Mouse (Mus musculus) cerebellum, adult 9-11 months (tissue): ENCODE data around the gene 1700018B08Rik.

Experiments used
- DNase-seq: peaks from one replicate; pipeline ENCODE4 v3.0.0; 2022

Gene 1700018B08Rik

DNA sequence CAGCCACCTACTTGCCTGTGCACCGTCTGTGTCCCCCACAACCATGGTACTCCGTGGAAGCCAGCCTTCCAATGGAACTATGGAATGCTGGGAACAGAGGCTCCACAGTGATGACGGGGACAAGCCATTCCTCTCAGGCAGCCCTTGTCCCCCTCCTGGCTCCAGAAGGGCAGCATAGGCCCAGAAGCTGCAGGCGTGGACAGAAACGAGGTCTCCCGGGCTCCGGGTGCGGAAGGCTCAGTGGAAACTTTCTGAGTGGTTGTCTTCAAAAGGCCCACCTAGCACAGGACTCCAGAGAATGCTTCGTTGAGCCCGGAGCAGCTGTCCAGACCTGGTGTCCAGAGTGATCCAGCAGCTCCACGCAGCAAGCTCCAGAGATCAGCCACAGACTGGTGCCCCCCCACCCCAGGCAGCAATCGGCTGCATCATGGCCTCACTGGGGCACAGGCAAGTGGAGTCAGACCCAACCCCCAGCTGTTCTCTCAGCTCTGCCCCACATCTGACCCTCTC is at the start of gene 1700018B08Rik:
TSS of gene 1700018B08Rik (minus strand) at position 45 of the 510 bp plus-strand sequence.
- DNase-seq = no peak

DNA sequence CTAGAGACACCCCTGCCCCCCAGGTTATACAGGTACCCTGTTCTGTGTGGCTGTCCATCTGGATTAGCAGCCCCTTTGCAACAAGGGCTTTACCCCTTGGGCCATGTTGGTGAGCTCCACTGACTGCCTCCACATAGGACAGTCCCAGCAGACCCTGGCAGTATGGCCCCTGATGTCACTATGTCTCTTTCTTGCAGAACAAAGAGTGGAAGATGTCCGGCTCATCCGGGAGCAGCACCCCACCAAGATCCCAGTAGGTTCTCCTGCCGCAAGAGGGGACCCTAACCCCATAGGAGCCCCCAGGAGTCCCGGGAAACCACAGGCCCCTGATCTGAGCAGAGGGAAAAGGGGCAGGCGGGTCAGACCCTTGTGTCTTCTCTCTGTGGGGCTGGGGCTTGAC is 49.2 kb upstream of the 1700018B08Rik start:
- DNase-seq = no peak

DNA sequence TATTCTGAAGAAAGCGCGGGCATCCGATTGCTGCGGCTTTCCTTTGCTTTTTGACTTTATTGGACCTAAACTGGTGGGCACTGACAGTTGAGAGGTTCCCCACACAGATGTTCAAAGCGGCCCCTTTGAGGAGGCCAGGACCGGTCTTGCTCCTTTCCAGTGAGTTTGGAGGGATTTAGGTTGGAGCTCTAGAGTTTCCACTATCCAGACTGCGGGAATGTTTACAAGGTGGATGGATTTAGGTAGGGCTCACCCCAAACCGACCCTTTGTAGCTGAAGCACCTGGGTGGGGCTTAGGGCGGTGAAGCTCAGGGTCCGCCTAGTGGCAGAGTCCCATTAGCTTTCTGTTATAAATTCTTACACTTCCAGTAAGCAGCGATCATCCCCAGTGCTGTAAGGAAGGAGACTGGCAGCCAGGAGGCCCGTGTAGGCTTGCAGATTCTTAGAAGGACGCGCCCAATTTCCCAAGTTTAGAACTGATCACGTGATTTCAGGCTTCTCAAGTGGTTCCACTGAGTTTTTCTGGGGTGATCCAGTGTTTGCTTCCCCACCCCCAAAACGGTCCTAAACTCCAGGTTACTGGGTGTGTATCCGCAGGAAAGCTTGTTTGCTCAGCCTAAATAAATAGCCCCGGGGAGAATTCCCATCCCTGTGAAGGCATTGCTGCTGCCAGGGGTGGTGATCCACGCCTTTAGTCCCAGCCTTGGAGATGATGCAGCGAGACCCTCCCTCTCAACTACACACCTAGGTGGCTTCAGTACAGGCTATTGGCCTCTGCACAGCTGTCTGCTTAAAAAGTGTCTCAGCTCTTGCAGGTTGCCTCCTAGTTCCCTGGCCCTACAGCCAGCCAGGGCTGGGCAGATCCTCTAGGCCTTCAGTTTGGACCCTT is 47.3 kb upstream of the 1700018B08Rik start:
- DNase-seq = no peak

DNA sequence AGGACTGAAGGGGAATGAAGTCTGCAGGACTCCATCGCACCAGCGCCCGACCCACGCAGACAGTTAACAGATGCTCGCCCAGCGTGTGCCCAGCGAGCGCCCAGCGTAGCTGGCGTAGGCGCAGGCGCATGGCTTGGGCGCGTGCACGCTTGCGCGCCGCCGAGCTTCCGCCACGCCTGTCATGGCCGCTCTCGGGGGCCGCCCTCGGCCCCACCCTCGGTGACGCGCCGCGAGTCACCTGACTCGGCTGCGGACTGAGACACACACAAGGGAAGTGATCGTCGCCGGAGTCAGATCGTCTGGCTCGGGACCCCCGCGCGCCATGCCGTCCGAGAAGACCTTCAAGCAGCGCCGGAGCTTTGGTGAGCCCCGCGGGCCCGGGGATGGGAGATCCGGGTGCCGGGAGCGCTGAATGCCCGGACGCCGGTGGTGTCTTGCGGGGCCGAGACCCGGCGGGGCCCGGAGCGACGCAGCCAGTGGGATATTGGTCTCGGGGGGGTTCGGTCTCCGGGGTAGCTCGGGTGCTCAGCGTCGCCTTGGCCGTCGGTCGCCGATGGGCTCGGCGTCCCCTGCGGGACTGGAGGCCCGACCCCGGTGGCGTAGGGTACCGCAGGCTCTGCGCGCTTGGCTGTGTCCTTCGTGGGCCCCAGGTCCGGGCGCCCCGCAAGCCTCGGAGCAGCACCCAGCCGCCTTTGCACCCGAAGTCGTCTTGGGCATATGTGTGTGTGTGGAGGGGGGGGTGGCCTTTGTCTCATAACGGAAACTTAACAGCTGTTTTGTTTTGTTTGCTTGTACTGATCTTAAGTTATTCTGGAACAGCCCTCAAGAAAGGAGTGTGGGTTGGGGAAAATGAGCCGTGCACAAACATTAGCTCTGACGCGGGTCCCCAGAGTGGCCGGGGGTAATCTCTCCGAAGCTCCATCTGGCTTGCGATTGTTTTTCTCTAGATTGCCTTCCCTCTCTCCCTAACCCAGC is 46.4 kb upstream of the 1700018B08Rik start, which contains the start of gene Map1lc3b:
TSS of gene Map1lc3b (plus strand) at position 159 of the 975 bp plus-strand sequence.
- DNase-seq = peak; percentile 97

DNA sequence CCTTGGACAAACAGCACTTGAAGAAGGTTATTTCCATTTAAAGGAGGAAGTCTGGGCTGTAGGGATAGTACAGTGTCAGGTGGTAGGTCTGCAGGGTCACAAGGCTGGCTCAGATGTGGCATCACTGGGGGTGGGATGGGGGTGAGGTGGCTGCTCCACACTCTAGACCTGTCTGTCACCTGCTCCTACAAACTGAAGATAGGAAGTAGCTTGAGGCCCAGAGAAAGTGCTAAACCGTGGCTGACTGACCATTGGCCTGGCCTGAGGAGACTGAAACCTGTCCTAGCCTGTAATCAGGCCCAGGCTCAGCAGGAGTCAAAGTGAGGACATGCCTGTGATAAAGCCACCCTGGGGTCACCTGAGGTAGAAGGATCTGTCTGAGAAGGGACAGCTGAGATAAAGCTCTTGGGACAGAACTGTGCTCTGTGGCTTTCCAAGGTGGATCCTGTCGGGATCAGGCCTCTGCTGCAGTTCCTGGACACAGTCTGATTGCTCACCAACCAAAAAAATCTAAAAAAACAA is 45.1 kb upstream of the 1700018B08Rik start:
- no peak for DNase-seq

DNA sequence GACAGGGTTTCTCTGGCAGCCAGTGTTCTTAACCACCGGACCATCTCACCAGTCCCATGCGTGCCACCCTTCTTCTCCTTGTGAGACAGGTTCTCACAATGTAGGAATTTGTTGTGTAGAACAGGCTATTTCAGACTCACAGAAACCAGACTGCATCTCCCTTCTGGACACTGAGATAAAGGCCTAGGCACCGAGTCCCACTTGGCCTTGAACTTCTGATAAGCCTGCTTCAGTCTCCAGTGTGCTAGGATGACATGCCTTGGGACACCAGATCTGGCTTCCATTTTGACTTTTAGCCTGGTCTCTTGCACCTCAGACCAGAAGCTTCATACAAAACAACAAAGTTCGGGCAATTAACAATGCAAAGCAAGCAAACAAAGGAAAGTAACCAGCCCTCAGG is 44.6 kb upstream of the 1700018B08Rik start:
- DNase-seq = no peak

DNA sequence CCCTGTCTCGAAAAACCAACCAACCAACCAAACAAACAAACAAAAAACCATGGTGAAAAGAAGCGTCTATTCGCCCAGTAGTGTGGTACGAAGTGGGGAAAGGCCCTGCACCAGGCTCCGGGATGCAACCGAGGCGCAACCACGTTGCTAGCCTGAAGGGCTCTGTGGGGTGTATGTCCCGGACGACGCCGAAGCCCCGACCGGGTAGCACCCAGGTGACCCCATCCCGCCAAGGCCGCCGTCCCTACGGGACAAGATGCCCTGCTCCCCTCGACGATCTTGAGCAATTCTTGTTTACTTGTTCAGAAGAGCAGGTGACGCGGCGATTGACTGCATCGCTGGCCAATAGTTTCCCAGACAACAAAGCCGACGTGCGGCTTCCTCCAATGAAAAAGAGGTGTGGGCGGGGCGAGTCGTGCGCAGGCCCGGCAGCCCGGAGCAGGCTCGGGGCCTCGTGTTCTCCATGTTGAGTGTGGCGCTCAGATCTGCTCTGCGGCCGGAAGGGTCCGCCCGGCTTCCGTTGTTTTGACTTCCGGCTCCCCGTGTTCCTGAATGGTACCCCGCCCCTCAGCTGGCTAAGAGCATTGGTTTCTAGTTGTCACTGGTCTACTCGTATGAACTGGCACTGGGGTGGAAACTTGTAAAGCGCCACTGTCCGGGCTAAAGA is 41.2 kb upstream of the 1700018B08Rik start:
- DNase-seq = peak; percentile 100

DNA sequence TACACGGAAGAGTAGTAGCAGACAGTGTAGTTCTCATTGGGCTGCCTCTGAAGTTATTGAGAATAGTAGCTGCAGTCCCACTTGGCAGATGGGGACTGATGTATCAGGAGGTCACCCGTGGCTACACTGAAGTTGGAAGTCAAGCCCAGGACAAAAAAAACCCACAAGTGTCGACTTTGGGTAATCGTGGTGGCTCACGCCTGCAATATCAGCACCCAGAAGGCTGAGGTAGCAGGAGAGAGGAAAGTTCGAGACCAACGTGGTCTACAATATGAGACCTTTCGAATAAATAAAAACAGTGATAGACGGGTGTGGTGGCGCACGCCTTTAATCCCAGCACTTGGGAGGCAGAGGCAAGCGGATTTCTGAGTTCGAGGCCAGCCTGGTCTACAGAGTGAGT is 40.6 kb upstream of the 1700018B08Rik start:
- peak; percentile 61 for DNase-seq

DNA sequence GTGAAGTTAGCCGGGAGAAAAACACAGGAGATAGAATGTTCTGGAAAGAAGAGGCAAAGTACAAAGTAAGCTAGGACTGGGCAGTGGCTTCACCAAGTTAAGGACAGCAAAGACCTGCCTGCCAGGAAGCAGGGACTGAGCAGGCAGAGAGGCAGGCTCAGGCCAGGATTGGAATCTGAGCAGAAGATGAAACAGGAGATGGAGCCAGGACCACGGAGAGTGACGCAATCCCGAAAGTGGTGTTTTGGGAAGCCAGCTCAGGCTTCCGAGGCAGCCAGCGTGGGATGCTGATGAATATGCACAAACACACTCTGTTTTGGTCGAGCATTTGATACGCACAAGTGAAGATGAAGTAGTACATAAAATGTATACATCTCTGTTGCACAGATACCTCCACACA is 39.5 kb upstream of the 1700018B08Rik start:
- DNase-seq = no peak

DNA sequence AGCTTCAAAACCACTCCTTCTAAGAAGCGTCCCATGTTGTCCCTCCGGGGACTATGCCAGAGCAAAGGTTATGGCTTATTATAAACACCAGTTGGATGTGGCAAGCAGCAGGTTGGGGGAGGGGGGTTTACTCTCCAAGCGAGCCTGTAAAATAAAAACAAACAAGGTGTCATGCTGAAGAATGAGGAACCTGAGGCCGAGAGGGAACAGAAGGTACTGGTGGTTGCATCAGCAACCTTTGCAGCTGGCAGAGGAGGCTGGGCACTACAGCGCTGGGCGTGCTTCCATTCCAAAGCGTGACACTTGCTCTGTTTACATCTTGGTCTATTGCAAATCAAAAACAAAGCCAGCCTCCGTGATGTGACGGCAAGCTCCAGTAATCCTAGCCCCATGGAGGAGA is 36.3 kb upstream of the 1700018B08Rik start:
- no peak for DNase-seq

DNA sequence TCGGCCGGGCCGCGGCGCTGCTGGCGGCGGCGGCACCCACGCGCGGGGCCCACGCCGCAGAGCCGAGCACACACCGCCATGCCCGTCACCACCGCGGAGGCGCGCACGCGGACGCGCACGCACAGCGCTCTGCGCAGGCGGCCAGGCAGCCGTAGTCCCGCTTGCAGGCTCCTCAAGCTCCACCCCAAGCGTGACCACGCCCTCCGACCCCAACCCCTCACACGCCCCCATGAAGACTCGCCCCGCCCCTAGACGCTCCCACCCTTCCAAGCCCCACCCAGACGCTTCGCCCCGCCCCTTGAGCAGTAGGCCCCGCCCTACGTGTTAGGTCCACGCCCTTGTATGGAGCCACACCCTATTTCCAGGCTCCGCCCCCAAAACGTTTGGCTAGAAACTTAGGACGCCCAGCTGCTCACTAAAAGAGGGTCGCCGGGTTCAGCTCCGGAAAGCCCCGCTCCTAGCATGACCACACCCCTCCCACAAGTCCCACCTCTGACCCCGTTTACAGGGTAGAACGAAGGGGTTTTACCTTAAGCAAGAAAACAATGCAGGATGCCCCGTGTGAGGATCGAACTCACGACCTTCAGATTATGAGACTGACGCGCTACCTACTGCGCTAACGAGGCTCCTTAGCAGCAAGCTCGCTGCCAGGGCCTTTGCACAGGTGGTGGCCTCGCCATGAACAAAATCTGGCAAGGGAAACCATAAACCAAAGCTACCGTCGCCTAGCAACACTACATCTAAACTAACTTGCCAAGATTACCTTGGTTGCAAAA is 34.7 kb upstream of the 1700018B08Rik start, which contains the start of gene Fbxo31:
TSS of gene Fbxo31 (minus strand) at position 131 of the 776 bp plus-strand sequence.
- peak; percentile 95 for DNase-seq

DNA sequence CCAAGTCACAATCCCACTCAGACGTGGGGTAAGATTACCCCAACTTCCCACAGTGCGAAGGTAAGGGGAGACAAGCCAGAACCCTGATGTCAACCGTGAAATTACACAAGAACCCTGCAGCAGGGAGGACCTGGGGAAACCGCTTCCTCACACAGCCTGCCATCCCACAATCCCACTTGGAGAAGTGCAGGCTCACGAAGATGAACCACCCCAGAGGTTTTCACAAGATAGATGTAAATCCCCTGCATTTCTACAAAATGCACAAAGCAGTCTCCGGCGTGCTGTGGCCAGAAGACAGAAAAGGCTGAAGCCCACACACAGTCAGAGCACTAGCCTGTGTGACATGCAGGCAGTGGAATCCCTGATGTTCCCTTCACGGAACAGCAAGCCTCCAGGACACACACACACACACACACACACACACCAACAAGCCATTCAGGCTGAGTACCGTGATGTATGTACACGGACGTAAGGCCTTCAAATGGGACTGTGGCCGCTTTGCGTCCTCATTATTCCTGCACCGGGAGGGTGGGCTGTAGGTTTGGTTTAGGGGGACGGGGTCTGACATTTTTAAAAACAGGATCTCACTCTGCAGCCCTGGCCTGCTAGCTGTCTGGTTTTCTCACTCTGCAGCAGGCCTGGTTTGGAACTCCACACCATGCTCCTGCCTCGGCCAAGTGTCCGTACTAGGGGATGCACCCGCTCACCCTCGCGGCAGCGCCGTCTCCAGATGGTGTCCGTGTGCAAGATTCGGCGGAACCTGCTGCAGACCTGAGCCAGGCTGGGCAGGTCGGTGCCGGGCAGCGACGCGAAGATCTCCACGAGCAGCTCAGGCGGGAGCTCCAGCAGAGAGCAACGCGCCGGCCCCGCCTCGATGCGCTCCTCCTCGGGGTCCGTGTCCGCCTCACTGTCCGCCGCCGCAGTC is 33.9 kb upstream of the 1700018B08Rik start:
- DNase-seq = peak; percentile 54

DNA sequence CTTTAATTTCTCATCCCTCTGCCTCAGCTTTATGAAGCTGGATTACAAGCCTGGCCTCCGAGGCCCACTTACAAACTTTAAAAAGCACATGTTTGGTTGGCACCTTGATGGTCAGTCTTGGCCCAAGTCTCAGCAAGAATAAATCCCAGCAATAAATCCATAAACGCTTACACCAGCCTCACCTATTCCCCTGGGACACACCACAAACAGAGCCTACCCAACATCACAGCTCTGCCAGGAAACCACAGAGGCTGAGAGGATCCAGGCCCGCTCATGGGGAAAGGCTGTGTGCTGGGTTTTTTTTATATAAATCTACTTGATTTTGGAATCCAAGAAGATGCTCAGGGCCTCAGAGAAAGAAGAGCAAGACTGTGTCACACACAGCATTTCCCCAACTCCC is 31.5 kb upstream of the 1700018B08Rik start:
- no peak for DNase-seq

DNA sequence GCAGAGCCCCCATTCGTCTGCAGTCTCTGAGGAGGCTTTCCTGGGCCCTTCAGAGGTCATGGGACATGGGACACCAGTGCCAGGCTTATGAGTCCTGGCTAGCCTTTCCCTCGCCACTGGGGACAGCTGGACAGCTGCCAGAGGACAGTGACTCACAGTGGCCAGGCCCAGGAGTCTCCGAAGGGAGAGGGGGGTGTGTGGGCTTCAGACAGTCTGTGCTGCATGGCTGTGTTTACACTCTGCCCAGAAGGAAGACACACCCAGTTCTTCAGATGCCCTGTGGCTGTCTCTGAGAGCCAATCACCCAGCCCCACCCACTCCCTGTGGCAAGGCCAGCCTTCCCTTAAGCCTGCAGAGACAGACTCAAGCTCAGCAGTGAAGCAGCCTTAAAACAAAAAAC is 29.2 kb upstream of the 1700018B08Rik start:
- peak; percentile 72 for DNase-seq

DNA sequence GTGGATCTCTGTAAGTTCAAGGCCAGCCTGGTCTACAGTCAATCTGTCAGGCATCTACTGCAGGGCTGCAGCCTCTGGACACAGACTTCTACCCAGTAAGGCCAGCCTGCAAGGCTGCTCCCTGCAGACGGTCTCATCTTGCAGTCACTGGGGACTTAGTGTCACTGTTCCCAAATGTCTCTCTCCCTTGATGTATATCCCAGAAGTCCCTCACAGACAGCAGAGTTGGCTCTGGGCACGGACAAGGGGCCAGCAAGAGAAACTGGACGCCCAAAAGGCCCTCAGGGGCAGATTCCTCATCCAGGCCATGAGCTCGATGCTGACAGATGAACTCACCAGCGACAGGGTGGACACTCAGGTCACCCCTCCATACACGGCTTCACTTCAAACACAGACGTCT is 28.0 kb upstream of the 1700018B08Rik start:
- DNase-seq = no peak

DNA sequence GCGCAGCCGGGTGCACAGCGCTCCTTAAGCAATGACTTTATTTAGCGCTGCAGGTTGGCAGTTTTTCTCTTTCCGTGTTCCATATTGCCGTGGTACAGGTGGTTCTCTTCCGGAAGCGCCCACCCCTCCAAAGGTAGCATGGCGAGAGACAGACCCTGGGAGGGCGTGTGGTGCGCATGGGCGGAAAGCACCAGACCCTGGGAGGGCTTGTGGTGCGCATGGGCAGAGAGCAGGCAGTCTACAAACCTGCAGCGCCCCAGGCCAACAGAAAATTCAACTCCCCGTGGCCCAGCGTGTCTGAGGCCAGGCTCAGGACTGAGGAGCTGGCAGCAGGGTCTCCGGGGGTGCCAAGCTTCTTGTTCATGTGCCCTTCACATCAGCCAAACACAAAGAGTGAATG is 26.7 kb upstream of the 1700018B08Rik start:
- no peak for DNase-seq

DNA sequence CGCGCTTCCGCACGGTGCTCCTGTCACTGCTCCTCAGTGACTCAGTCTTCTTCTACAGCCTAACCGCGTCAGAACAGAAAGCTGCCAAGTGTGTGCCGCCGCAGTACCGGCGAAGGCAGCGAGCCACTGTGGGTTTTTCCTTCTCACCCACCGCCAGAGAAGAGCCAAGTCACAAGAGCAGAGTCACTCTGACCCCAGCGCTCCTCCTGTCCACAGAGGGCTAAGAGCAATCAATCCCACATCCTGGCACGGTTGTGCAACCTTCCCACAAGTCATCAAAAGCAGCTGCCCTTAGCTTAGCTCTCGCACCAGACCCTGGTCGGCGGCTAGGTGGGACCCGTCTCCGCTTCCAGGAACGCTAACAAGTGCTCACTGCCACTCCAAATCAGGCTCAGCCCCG is 26.2 kb upstream of the 1700018B08Rik start:
- no peak for DNase-seq

DNA sequence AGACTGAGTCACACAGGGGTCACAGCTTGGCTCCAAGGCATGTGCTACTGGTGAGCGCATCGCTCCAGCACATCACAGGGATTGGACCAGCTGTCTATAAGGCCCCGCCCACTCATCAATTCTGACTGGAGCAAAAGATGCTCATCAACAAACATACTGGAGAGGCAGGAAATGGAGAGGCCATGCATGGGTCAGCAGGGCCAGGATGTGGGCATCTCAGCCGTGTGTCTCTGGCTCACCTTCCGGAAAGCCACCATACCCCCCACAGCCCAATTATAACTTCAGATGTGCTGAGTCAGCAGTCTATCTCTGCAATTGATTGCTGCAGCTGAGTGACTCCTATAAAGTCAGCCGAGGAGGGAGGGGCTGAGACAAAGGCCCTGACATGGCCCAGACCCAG is 24.2 kb upstream of the 1700018B08Rik start:
- no peak for DNase-seq

DNA sequence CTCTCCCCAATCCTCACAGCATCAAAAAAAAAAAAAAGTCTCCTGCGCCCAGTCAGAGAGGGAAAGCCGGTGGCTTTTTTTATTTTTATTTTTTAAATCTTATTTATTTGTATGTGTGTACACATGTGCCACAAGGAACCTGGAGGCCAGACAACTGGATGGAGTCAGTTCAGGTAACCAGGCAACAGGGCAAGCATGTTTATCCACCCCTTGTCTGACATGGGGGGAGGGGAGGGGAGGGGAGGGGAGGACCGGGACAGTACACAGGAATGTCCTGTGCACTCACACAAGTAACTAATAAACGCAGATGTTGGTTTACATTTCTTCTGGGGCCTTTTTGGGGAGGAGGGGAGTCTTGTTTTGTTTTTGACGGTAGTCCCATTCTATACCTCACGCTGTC is 19.6 kb upstream of the 1700018B08Rik start:
- no peak for DNase-seq

DNA sequence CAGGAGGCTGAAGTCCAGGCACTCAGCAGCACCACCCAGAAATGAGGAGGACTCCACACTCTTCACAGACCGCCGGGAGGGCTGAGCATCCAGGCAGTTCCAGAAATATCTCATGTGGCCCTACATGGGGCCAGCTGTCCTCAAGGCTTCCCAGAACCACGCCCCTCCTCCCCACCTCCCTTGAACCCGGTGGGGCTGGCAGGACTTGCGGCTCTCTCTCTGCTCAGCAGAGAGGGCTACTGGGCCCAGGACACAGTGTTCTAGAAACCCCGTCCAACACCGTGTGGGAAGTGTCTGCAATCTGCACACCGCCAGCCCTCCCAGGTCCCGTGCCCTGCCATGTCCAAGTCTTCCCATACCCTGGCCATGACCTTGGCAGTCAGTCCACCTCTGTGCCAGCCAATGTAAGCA is 18.8 kb upstream of the 1700018B08Rik start:
- peak; percentile 80 for DNase-seq
